15 mouse cellular contexts compared by ENCODE assay signal in the genomic region with DNA sequence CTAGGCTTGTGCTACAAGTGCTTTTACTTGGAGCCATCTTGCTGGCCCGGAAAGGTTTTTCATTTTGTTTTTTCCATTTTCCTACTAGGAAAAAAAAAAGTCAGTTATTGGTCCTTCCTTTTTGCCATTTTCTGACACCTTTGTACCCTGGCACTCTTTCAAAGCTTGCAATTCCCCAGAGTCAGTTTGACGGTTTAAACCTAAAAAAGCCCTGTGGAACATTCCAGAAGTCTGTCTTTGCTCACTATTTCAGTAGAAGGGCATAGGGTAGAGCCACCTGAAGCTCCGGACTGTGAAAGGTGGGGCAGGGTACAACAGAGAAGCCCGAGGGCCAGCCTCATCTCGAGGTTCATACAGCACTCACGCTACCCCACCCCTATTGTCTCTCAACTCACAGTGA.
"Had no signal": no experiment of that assay in that cellular context is flagged by ENCODE, and none has a peak within 500 bp of the region (broad histone marks: within the 10 kb centered on the region; RNA-seq: fewer than 3 reads in every experiment).

No protein-coding gene starts in this region.

- H3K4me3 ChIP-seq: left cerebral cortex, adult 2 months; liver, embryonic 15.5 days; lung, embryonic 15.5 days; megakaryocyte, embryonic 14.5 days; midbrain, embryonic 10.5 days had no signal

- H3K27ac ChIP-seq: kidney, postnatal 0 days; left cerebral cortex, adult 2 months; liver, embryonic 15.5 days; lung, embryonic 15.5 days; midbrain, embryonic 10.5 days had no signal

- H3K27me3 ChIP-seq: liver, embryonic 15.5 days; lung, embryonic 15.5 days had no signal

- H3K4me2 ChIP-seq: liver, embryonic 11.5 days; liver, embryonic 15.5 days; lung, embryonic 15.5 days had no signal

- ATAC-seq: intestine, postnatal 0 days had no signal

- DNase-seq: layer of hippocampus, postnatal 36 days; lung, adult 18-20 months; lung, postnatal 10 days; lung, postnatal 36 days; midbrain, embryonic 14.5 days; thymus, adult 18-20 months; thymus, postnatal 36 days had no signal

- H3K9ac ChIP-seq: liver, embryonic 15.5 days; lung, embryonic 15.5 days had no signal

- H3K4me1 ChIP-seq: liver, embryonic 15.5 days had no signal

- H3K36me3 ChIP-seq: liver, embryonic 15.5 days; lung, embryonic 15.5 days; midbrain, embryonic 10.5 days had no signal

- H3K9me3 ChIP-seq: liver, embryonic 15.5 days; lung, embryonic 15.5 days; midbrain, embryonic 10.5 days had no signal
